Comparison of ENCODE assay signal across 8 mouse cellular contexts in the genomic region with DNA sequence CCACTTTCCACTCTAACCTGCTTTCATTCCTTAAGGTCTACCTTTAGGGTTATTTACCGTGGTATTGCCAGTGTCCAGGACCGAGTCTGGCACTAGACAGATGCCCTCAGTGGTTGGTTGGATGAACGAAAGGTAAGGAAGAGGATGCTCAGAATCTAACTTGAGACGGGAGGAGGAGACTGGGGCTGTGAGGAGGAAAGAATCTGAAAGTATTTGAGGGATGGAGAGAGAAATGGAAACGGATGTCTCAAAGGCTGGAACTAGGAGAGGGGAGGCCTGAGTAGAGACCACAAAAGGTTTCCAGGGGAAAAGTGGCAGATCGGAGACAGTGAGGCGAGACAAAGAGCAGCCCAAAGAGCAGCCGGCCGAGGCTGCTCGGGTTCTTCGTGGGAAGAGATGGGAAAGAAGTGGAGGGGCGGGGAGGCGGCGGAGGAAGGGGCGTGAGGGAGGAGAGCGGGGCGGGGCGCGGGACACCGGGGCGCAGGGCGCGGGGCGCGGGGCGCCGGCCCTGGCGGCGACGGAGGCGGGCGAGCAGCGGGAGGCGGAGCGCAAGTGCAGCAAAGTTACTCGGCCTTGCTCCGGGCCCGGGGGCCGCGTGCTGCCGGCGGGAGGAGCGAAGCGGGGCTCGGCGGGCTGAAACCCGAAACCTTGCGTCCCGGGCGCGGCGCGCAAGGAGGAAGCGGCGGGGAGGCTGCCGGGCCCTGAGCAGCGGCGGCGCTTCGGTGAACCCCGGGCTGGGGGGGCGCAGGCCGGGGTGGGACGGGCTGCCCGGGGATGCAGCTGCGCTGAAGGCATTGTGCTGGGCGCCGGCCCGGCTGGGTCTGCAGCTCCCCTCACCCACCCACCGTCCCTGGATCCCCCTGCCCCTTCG. TPM values are rescaled to one million over a fixed set of nuclear protein-coding genes. Genes with fewer than 3 reads are reported as not detected.
DNase-seq lines count a peak whose midpoint lies in the region; ATAC-seq and TF ChIP-seq lines count a peak whose summit lies in the region.

No protein-coding gene starts in this region.

- peak overlapping the region; percentile 96 for H3K9ac ChIP-seq in forebrain, embryonic 14.5 days (ENCODE audit: low read length)

- no peaks in the 10 kb centered on the region for H3K36me3 ChIP-seq in forebrain, embryonic 14.5 days (ENCODE audit: control insufficient read depth, insufficient read depth, low read length)
- no peaks in the 10 kb centered on the region for H3K36me3 ChIP-seq in spleen, adult 2 months (ENCODE audit: control insufficient read depth, insufficient read depth, low read length)

- TF ChIP-seq CTCF in spleen, adult 2 months (IDR thresholded peaks at IDR 0.05; ENCODE audit: extremely low read depth, insufficient read depth, insufficient read length, insufficient replicate concordance), result no peak

- H3K4me1 ChIP-seq in brown adipose tissue, adult 24 weeks (ENCODE audit: control insufficient read depth, insufficient read depth, insufficient read length, low read length), result 0 out of 2 replicates have a peak, but pooled peaks cover 3% of the 10 kb centered on the region
- H3K4me1 ChIP-seq in forebrain, embryonic 14.5 days (ENCODE audit: control insufficient read depth, insufficient read depth, low read length), result peaks cover 28% of the 10 kb centered on the region
- H3K4me1 ChIP-seq in spleen, adult 2 months (ENCODE audit: control insufficient read depth, insufficient read depth, insufficient read length), result peaks cover 2% of the 10 kb centered on the region; the same call in 1 of the 2 replicates

- H3K27ac ChIP-seq in brown adipose tissue, adult 24 weeks (replicated peaks; ENCODE audit: low read depth, low read length), result no peak overlapping the region
- H3K27ac ChIP-seq in forebrain, embryonic 14.5 days (ENCODE audit: low read depth, low read length), result peak overlapping the region; percentile 94
- H3K27ac ChIP-seq in spleen, adult 2 months (ENCODE audit: insufficient read depth, low read length), result no peak overlapping the region

- peak overlapping the region; percentile 60 for H3K4me3 ChIP-seq in brown adipose tissue, adult 24 weeks (ENCODE audit: insufficient read depth, low read depth, low read length)
- H3K4me3 ChIP-seq in forebrain, embryonic 14.5 days (ENCODE audit: low read depth, low read length), result peak overlapping the region; percentile 80
- peak overlapping the region; percentile 43 for H3K4me3 ChIP-seq in spleen, adult 2 months (ENCODE audit: extremely low read depth, insufficient read depth, insufficient read length)

- TF ChIP-seq POLR2A in spleen, adult 2 months (IDR thresholded peaks at IDR 0.05; ENCODE audit: low read depth, low read length), result no peak

- DNase-seq in NIH3T3 (ENCODE audit: low read depth), result peak; percentile 85
- peak; percentile 71 for DNase-seq in forebrain, embryonic 14.5 days (ENCODE audit: low spot score)
- peak; percentile 68 to 77 for DNase-seq in heart, postnatal 36 days
- peak; percentile 15 to 50 for DNase-seq in left cerebral cortex, postnatal 25 days (ENCODE audit: low spot score in 2 of 2)
- DNase-seq in spleen, adult 2 months (ENCODE audit: low read depth in 1 of 2, low spot score in 2 of 2), result peak in 1 of 2 experiments; percentile 14

- H3K9me3 ChIP-seq in forebrain, embryonic 14.5 days (replicated peaks; ENCODE audit: control insufficient read depth, low read length), result no peaks in the 10 kb centered on the region

- no peaks in the 10 kb centered on the region for H3K27me3 ChIP-seq in forebrain, embryonic 14.5 days (replicated peaks; ENCODE audit: control insufficient read depth, insufficient read depth, low read length)
- peaks cover 14% of the 10 kb centered on the region for H3K27me3 ChIP-seq in spleen, adult 2 months (ENCODE audit: control insufficient read depth, insufficient read depth, low read length)

- ATAC-seq in forebrain, embryonic 14.5 days, result peak; percentile 86
- ATAC-seq in megakaryocyte progenitor cell, adult 5-6 weeks (replicated peaks; ENCODE audit: poor library complexity), result peak; percentile 80
- no peak for ATAC-seq in erythroid progenitor cell, adult 5-6 weeks (replicated peaks; ENCODE audit: low FRiP score, poor library complexity, severe bottlenecking)

- H3K4me2 ChIP-seq in forebrain, embryonic 14.5 days (ENCODE audit: low read length), result peak overlapping the region; percentile 81

- under 1% methylated on average over 54 of the region's 71 CpGs for WGBS in forebrain, embryonic 14.5 days
- WGBS in spleen, adult 2 months, result 3% methylated on average over 61 of the region's 71 CpGs

- intact Hi-C loops in heart, postnatal 36 days (cut with DNase I), result loop anchor here (2.0 kb wide), 1 partner anchor 39 kb away; no protein-coding TSS in a partner anchor
- intact Hi-C loops in left cerebral cortex, postnatal 25 days (cut with DNase I), result no loop called here

RNA-seq across cellular contexts. Expression of a gene that starts 14.0 kb away (rescaled TPM):
- 0.67 TPM in 1 of 2 replicates, not detected in the other for polyA plus RNA-seq in brown adipose tissue, adult 24 weeks (2012; ENCODE audit: insufficient read depth, insufficient read length, missing spikeins)
- 4.7 and 4.8 TPM in 2 replicates for polyA plus RNA-seq in forebrain, embryonic 14.5 days (2014; fragmentation: Nextera tagmentation; extraction: Ambion mirVana)
- total RNA-seq in heart, postnatal 36 days (2021), result 1 to 10 TPM; 1.3 to 1.8 TPM
- 1 to 10 TPM; 7.5 to 8.6 TPM for total RNA-seq in left cerebral cortex, postnatal 25 days (2021)
- 0.34 and 0.44 TPM in 2 replicates for total RNA-seq in megakaryocyte progenitor cell, adult 5-6 weeks (2015)
- total RNA-seq in megakaryocyte progenitor cell, adult 5-6 weeks (2017), result 0.29 and 0.51 TPM in 2 replicates
- 0.78 and 1.2 TPM in 2 replicates for polyA plus RNA-seq in spleen, adult 2 months (2012; rRNA removed)
- not detected in 2 replicates for total RNA-seq in erythroid progenitor cell, adult 5-6 weeks (2015; ENCODE audit: low replicate concordance)
- 0.26 TPM in 1 of 2 replicates, not detected in the other for total RNA-seq in erythroid progenitor cell, adult 5-6 weeks (2017; ENCODE audit: low replicate concordance)

RNA-seq across cellular contexts. Expression of a gene that starts 44.8 kb away (rescaled TPM):
- polyA plus RNA-seq in brown adipose tissue, adult 24 weeks (2012; ENCODE audit: insufficient read depth, insufficient read length, missing spikeins), result 41.1 and 41.5 TPM in 2 replicates
- 154 and 165 TPM in 2 replicates for polyA plus RNA-seq in forebrain, embryonic 14.5 days (2014; fragmentation: Nextera tagmentation; extraction: Ambion mirVana)
- 10 to 100 TPM; 34.0 to 38.0 TPM for total RNA-seq in heart, postnatal 36 days (2021)
- total RNA-seq in left cerebral cortex, postnatal 25 days (2021), result 10 to 100 TPM; 59.0 to 60.6 TPM
- total RNA-seq in megakaryocyte progenitor cell, adult 5-6 weeks (2015), result 41.4 and 43.0 TPM in 2 replicates
- 56.5 and 72.8 TPM in 2 replicates for total RNA-seq in megakaryocyte progenitor cell, adult 5-6 weeks (2017)
- polyA plus RNA-seq in spleen, adult 2 months (2012; rRNA removed), result 13.2 and 17.1 TPM in 2 replicates
- 23.8 and 31.9 TPM in 2 replicates for total RNA-seq in erythroid progenitor cell, adult 5-6 weeks (2015; ENCODE audit: low replicate concordance)
- total RNA-seq in erythroid progenitor cell, adult 5-6 weeks (2017; ENCODE audit: low replicate concordance), result 27.5 and 53.9 TPM in 2 replicates
